Mouse (Mus musculus) midbrain, postnatal 0 days (tissue): ENCODE data around the gene Slc4a8. TPM values are rescaled to one million over a fixed set of nuclear protein-coding genes. Genes with fewer than 3 reads are reported as not detected.

Experiments
- ATAC-seq: fragments of 200-750 bp; cut with Nextera tagmentation; 2 replicates; pipeline ENCODE4 v1.8.0; 2017; ENCODE audit warnings: moderate number of reproducible peaks, mild to moderate bottlenecking, moderate TSS enrichment, moderate library complexity; ENCODE audit not compliant: low FRiP score
- DNase-seq: peaks from one replicate; pipeline ENCODE4 v3.0.0-alpha.2; 2015; ENCODE audit warnings: low spot score
- H3K27ac ChIP-seq: fragments of 300-500 bp; sonication (generic); 2 replicates; pipeline ENCODE4 v1.5.1; 2014; ENCODE audit warnings: low read depth, mild to moderate bottlenecking, low read length, mixed read lengths
- H3K27me3 ChIP-seq: fragments of 300-500 bp; sonication (generic); 2 replicates; pipeline ENCODE4 v1.6.1; 2014; ENCODE audit warnings: low read length, control low read depth, mixed read lengths; ENCODE audit not compliant: insufficient read depth
- H3K36me3 ChIP-seq: fragments of 300-500 bp; sonication (generic); 2 replicates; pipeline ENCODE4 v1.6.1; 2014; ENCODE audit warnings: low read length, control low read depth, mixed read lengths; ENCODE audit not compliant: insufficient read depth
- H3K4me1 ChIP-seq: fragments of 300-500 bp; sonication (generic); 2 replicates; pipeline ENCODE4 v1.6.1; 2014; ENCODE audit warnings: mild to moderate bottlenecking, control low read depth, antibody characterized with exemption, low read length, mixed read lengths; ENCODE audit not compliant: insufficient read depth
- H3K4me2 ChIP-seq: fragments of 300-500 bp; sonication (generic); 2 replicates; pipeline ENCODE4 v1.6.1; 2014; ENCODE audit warnings: low read depth, mild to moderate bottlenecking, low read length, mixed read lengths; ENCODE audit not compliant: poor library complexity, severe bottlenecking
- H3K4me3 ChIP-seq: fragments of 300-500 bp; sonication (generic); 2 replicates; pipeline ENCODE4 v1.5.1; 2014; ENCODE audit warnings: low read depth, mild to moderate bottlenecking, low read length, moderate library complexity
- H3K9ac ChIP-seq: fragments of 300-500 bp; sonication (generic); replicated peaks from 2 replicates; pipeline ENCODE4 v1.6.1; 2014; ENCODE audit warnings: mild to moderate bottlenecking, low read length, moderate library complexity, mixed read lengths; ENCODE audit not compliant: poor library complexity, severe bottlenecking
- H3K9me3 ChIP-seq: fragments of 300-500 bp; sonication (generic); 2 replicates; pipeline ENCODE4 v1.6.1; 2016; ENCODE audit warnings: low read length, control low read depth
- CTCF ChIP-seq: IDR thresholded peaks from 2 replicates; pipeline ENCODE4 v1.5.1; 2016; ENCODE audit warnings: antibody characterized with exemption, mild to moderate bottlenecking
- WGBS: fragments of 180-500 bp; shearing (Covaris S2); extraction: QIAGEN DNeasy Blood & Tissue Kit; methylation state at CpG from one replicate; pipeline ENCODE4 v1.1.7; 2014; 5-methylcytosine and 5-hydroxymethylcytosine counted together
- polyA plus RNA-seq: library from polyadenylated mRNA; unstranded; fragments of >200 nt; fragmentation: Nextera tagmentation; extraction: Ambion mirVana; gene quantifications from 2 replicates; pipeline ENCODE4 v1.2.1, GENCODE M21; 2015
- total RNA-seq: library from RNA; depleted of rRNA; stranded (reverse); fragments of >200 nt; gene quantifications from 2 replicates; pipeline ENCODE4 v1.2.3, GENCODE M21; 2014; rRNA removed

The Slc4a8 gene
- total and polyA plus RNA-seq, 2 experiments from 2014 or later, result 31.2 to 37.3 TPM

- ATAC-seq, result peak; percentile 77
- Histone ChIP-seq H3K4me2 (peak overlapping the region; percentile 82), H3K27me3 (no peaks in the 10 kb centered on the region), H3K27ac (peak overlapping the region; percentile 85), H3K4me3 (peak overlapping the region; percentile 84), H3K4me1 (0 out of 2 replicates have a peak, but pooled peaks cover 3% of the 10 kb centered on the region), H3K9me3 (no peaks in the 10 kb centered on the region), H3K36me3 (no peaks in the 10 kb centered on the region), H3K9ac (peak overlapping the region; percentile 91)
- no CpG with 5 or more reads among the region's 69 CpGs for WGBS
- no peak for TF ChIP-seq CTCF
- peak; percentile 88 for DNase-seq
Measured at GRCm38 (mm10) chr15:100870775-100871106, 109.2 kb downstream of the Slc4a8 start.

GRCm38 (mm10) chr15:100871107-100872011 lies 109.8 kb downstream of the Slc4a8 start:
- peak overlapping the region; percentile 84 for H3K4me3 ChIP-seq
- TF ChIP-seq CTCF, result no peak
- 0 out of 2 replicates have a peak, but pooled peaks cover 3% of the 10 kb centered on the region for H3K4me1 ChIP-seq
- WGBS, result under 1% methylated on average over 49 of the region's 53 CpGs
- H3K9ac ChIP-seq, result peak overlapping the region; percentile 91
- H3K27me3 ChIP-seq, result no peaks in the 10 kb centered on the region
- H3K9me3 ChIP-seq, result no peaks in the 10 kb centered on the region
- DNase-seq, result peak; percentile 27
- H3K27ac ChIP-seq, result peak overlapping the region; percentile 85
- H3K4me2 ChIP-seq, result peak overlapping the region; percentile 82
- H3K36me3 ChIP-seq, result no peaks in the 10 kb centered on the region
- ATAC-seq, result peak; percentile 52; the same call in 1 of the 2 replicates

GRCm38 (mm10) chr15:100873155-100873554 lies 111.6 kb downstream of the Slc4a8 start:
- H3K4me1 ChIP-seq, result 0 out of 2 replicates have a peak, but pooled peaks cover 3% of the 10 kb centered on the region

More at GRCm38 (mm10) chr15:100873155-100873554, 111.6 kb downstream of the Slc4a8 start:
- Histone ChIP-seq H3K9me3 (no peaks in the 10 kb centered on the region), H3K27me3 (no peaks in the 10 kb centered on the region), H3K36me3 (no peaks in the 10 kb centered on the region), H3K4me3 (peak overlapping the region; percentile 84), H3K9ac (no peak overlapping the region), H3K27ac (no peak overlapping the region), H3K4me2 (peak overlapping the region; percentile 82)
- WGBS, result 4% methylated on average over 16 of the region's 16 CpGs
- ATAC-seq, result no peak
- peak; percentile 66 for DNase-seq
- TF ChIP-seq CTCF, result no peak

Other genes with a start within 250 kb of the Slc4a8 start
- gene Tfcp2, start 209.7 kb upstream of the Slc4a8 start, total RNA-seq, result 30.4 and 33.6 TPM in 2 replicates
- gene Tfcp2, start 209.7 kb upstream of the Slc4a8 start, polyA plus RNA-seq, result 33.0 and 36.7 TPM in 2 replicates
- gene Pou6f1, start 161.8 kb upstream of the Slc4a8 start, total RNA-seq, result 78.4 and 111 TPM in 2 replicates
- 26.7 and 30.6 TPM in 2 replicates for gene Pou6f1, start 161.8 kb upstream of the Slc4a8 start, polyA plus RNA-seq
- 89.3 and 148 TPM in 2 replicates for gene Dazap2, start 146.4 kb upstream of the Slc4a8 start, total RNA-seq
- gene Dazap2, start 146.4 kb upstream of the Slc4a8 start, polyA plus RNA-seq, result 133 and 134 TPM in 2 replicates
- 1.2 and 2.5 TPM in 2 replicates for gene Smagp, start 124.8 kb upstream of the Slc4a8 start, total RNA-seq
- gene Smagp, start 124.8 kb upstream of the Slc4a8 start, polyA plus RNA-seq, result 2.6 and 3.8 TPM in 2 replicates
- 2.1 and 2.7 TPM in 2 replicates for gene Bin2, start 92.2 kb upstream of the Slc4a8 start, total RNA-seq
- 1.2 TPM in 2 replicates for gene Bin2, start 92.2 kb upstream of the Slc4a8 start, polyA plus RNA-seq
- gene Cela1, start 73.8 kb upstream of the Slc4a8 start, total RNA-seq, result 2.0 TPM in 1 of 2 replicates, not detected in the other
- 2.0 TPM in 2 replicates for gene Cela1, start 73.8 kb upstream of the Slc4a8 start, polyA plus RNA-seq
- 0.16 and 0.71 TPM in 2 replicates for gene Galnt6, start 32.4 kb upstream of the Slc4a8 start, total RNA-seq
- 0.20 and 0.22 TPM in 2 replicates for gene Galnt6, start 32.4 kb upstream of the Slc4a8 start, polyA plus RNA-seq
- 31.3 and 37.7 TPM in 2 replicates for gene Scn8a, start 108.1 kb downstream of the Slc4a8 start, total RNA-seq
- gene Scn8a, start 108.1 kb downstream of the Slc4a8 start, polyA plus RNA-seq, result 14.1 and 22.4 TPM in 2 replicates